Mouse (Mus musculus) midbrain, embryonic 12.5 days (tissue): ENCODE data around the gene Stt3b. TPM values are rescaled to one million over a fixed set of nuclear protein-coding genes. Genes with fewer than 3 reads are reported as not detected.

Experiments used
- ATAC-seq: fragments of 200-750 bp; cut with Nextera tagmentation; 2 replicates; pipeline ENCODE4 v1.8.0; 2017; ENCODE audit warnings: low read depth, moderate TSS enrichment, moderate library complexity; ENCODE audit not compliant: low FRiP score
- H3K27ac ChIP-seq: fragments of 300-500 bp; sonication (generic); replicated peaks from 2 replicates; pipeline ENCODE4 v1.5.1; 2016; ENCODE audit warnings: mild to moderate bottlenecking
- H3K27me3 ChIP-seq: fragments of 300-500 bp; sonication (generic); 2 replicates; pipeline ENCODE4 v1.6.1; 2016; ENCODE audit warnings: mild to moderate bottlenecking
- H3K36me3 ChIP-seq: fragments of 300-500 bp; sonication (generic); 2 replicates; pipeline ENCODE4 v1.6.1; 2016
- H3K4me1 ChIP-seq: fragments of 300-500 bp; sonication (generic); 2 replicates; pipeline ENCODE4 v1.6.1; 2016
- H3K4me2 ChIP-seq: fragments of 300-500 bp; sonication (generic); replicated peaks from 2 replicates; pipeline ENCODE4 v1.6.1; 2016; ENCODE audit warnings: mild to moderate bottlenecking, moderate library complexity
- H3K4me3 ChIP-seq: fragments of 300-500 bp; sonication (generic); 2 replicates; pipeline ENCODE4 v1.5.1; 2016; ENCODE audit warnings: mild to moderate bottlenecking
- H3K9ac ChIP-seq: fragments of 300-500 bp; sonication (generic); replicated peaks from 2 replicates; pipeline ENCODE4 v1.6.1; 2016; ENCODE audit warnings: mild to moderate bottlenecking, moderate library complexity
- H3K9me3 ChIP-seq: fragments of 300-500 bp; sonication (generic); 2 replicates; pipeline ENCODE4 v1.6.1; 2016; ENCODE audit warnings: mild to moderate bottlenecking
- WGBS: fragments of 180-500 bp; shearing (Covaris S2); methylation state at CpG from one replicate; pipeline ENCODE4 v1.1.7; 2016; 5-methylcytosine and 5-hydroxymethylcytosine counted together
- polyA plus RNA-seq: library from polyadenylated mRNA; unstranded; fragments of >200 nt; fragmentation: Nextera tagmentation; extraction: Ambion mirVana; gene quantifications from 2 replicates; pipeline ENCODE4 v1.2.1, GENCODE M21; 2016

Stt3b gene
- polyA plus RNA-seq, 1 experiment from 2014 or later = 104 TPM

DNA sequence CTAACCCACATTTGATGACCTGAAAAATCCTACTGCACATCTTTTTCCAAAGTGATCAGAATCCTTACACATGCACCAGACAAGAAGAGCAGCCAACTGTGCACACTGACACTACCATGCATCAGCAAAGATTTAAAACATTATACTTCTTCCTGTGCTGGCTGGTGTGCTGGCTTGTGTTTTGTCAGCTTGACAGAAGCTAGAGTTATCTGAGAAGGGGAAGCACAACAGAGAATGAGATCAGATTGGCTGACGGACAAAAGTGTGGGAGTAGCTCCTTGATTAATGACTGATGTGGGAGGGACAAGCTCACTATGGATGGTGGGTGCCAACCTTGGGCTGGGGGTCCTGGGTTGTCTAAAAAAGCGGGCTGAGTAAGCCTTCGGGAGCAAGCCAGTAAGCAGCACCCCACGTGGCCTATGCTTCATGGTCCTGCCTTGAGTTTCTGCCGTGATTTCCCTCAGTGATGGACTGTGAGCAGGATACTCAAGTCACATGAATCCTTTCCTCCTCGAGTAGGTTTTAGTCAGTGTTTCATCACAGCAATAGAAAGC, 52.4 kb downstream of the Stt3b start:
- no peak overlapping the region for H3K4me2 ChIP-seq
- no peak overlapping the region for H3K4me3 ChIP-seq
- H3K27ac ChIP-seq = no peak overlapping the region
- H3K9me3 ChIP-seq = no peaks in the 10 kb centered on the region
- H3K4me1 ChIP-seq = no peaks in the 10 kb centered on the region
- no peaks in the 10 kb centered on the region for H3K27me3 ChIP-seq
- peaks cover 48% of the 10 kb centered on the region for H3K36me3 ChIP-seq
- no peak for ATAC-seq
- WGBS = 92% methylated on average over 6 of the region's 6 CpGs
- no peak overlapping the region for H3K9ac ChIP-seq

DNA sequence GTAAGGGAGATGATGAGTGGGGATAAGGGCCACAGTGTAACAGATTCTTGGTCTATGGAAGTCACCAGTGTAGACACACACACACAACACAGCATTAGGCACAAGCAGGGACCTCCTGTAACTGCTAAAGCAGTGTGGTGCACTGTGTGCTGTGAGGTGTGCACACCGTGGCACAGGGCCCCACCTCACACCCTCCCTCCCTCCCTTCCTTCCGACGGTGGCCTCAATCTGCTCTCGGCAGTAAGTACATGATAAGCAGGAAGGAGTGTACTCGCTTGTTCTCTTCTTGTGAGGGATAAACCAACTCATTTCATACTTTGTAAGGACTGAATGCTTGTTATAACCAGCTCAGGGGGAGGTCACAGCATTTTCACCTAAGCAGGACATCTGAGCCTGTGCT, 61.1 kb downstream of the Stt3b start:
- H3K4me3 ChIP-seq = no peak overlapping the region
- H3K4me2 ChIP-seq = no peak overlapping the region
- no peaks in the 10 kb centered on the region for H3K4me1 ChIP-seq
- H3K9me3 ChIP-seq = no peaks in the 10 kb centered on the region
- no peak overlapping the region for H3K9ac ChIP-seq
- no peak overlapping the region for H3K27ac ChIP-seq
- 81% methylated on average over 5 of the region's 5 CpGs for WGBS
- H3K36me3 ChIP-seq = peaks cover 83% of the 10 kb centered on the region
- ATAC-seq = no peak
- no peaks in the 10 kb centered on the region for H3K27me3 ChIP-seq

DNA sequence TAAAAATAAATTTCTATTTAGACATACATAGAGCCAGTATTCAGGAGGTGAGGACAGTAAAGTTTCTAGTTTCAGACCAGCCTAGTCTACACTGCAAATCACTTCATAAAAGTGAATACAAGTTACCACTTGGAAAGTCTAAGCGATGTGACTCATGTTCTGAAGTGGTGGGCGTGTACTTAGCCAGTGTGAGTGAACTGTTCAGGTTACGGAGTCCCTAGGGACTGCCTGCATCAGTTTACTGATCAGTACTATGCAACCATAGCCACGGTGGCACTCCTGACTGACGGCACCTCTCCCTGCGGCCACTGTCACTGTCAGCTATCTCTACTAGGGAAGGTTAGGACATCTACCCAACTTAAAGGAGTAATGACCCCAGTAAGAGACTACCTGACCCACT, 65.1 kb downstream of the Stt3b start:
- H3K27ac ChIP-seq = no peak overlapping the region
- peaks cover 94% of the 10 kb centered on the region for H3K36me3 ChIP-seq
- H3K4me1 ChIP-seq = no peaks in the 10 kb centered on the region
- no peaks in the 10 kb centered on the region for H3K27me3 ChIP-seq
- no peak overlapping the region for H3K4me2 ChIP-seq
- no peak overlapping the region for H3K9ac ChIP-seq
- no peaks in the 10 kb centered on the region for H3K9me3 ChIP-seq
- no peak overlapping the region for H3K4me3 ChIP-seq
- no peak for ATAC-seq
- WGBS = 86% methylated on average over 6 of the region's 6 CpGs

DNA sequence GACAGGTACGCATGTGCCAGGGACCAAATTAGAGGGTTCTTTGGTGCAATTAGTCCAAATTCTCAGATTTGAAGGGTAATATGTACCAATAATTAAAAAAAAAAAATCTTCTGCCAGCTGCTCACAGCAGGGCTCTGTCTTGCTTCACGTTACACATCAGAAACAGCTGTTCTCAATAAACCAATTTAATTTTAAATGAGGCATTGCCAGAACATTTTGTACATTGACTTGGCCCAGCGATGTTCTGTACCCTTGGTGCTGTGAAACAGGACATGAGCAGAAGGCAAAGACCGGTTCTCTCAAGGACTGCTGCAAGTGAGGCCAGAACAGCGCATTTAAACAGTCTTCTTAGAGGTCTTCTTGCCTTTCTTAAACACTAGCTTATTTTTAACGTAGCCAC, 66.6 kb downstream of the Stt3b start:
- H3K36me3 ChIP-seq = peaks cover 94% of the 10 kb centered on the region
- no peaks in the 10 kb centered on the region for H3K27me3 ChIP-seq
- no peak overlapping the region for H3K4me2 ChIP-seq
- H3K9ac ChIP-seq = no peak overlapping the region
- WGBS = 89% methylated on average over 6 of the region's 6 CpGs
- no peaks in the 10 kb centered on the region for H3K4me1 ChIP-seq
- ATAC-seq = no peak
- no peak overlapping the region for H3K4me3 ChIP-seq
- H3K9me3 ChIP-seq = no peaks in the 10 kb centered on the region
- H3K27ac ChIP-seq = no peak overlapping the region

DNA sequence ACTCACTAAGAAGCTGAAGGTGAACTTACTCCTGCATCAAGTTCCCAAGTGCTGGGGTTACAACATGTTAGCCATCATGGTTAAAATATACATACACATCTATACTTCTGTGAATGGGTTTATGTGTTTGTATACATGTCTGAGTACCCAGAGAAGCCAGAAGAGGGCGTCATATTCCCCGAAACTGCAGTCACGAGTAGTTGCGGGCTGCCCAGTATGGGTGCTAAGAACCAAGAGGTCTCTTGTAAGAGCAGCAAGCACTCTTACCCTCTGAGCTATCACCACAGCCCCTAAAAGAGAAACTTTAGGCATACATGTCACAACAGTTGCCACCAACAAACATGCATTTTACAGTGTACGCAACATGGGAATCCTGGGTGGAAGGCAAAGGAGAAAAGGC, 70.4 kb downstream of the Stt3b start:
- Histone ChIP-seq H3K27me3 (no peaks in the 10 kb centered on the region), H3K9ac (no peak overlapping the region), H3K4me3 (no peak overlapping the region), H3K4me2 (no peak overlapping the region), H3K36me3 (peaks cover 57% of the 10 kb centered on the region), H3K4me1 (no peaks in the 10 kb centered on the region), H3K27ac (no peak overlapping the region), H3K9me3 (no peaks in the 10 kb centered on the region)
- 96% methylated on average over 5 of the region's 5 CpGs for WGBS
- no peak for ATAC-seq

DNA sequence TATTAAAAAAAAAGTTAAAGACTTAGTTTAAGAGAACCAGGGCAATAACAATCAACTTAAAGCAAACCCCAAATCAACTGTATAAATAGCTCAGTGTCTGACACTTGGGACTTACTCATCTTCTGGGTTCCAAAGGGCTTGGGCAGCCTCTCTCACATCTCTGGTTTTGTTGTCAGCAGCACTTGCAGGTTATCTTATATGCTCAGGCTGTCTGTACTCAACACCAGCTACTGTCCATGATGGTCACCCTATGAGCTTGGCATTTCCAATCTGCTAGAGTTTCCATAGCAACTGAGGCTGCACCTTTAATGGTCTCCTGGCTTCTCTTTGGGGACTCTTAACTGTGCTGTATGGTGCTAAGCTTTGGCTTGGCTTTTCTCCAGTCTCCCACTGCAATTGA, 72.3 kb downstream of the Stt3b start:
- H3K27ac ChIP-seq = no peak overlapping the region
- H3K36me3 ChIP-seq = peaks cover 38% of the 10 kb centered on the region
- ATAC-seq = no peak

DNA sequence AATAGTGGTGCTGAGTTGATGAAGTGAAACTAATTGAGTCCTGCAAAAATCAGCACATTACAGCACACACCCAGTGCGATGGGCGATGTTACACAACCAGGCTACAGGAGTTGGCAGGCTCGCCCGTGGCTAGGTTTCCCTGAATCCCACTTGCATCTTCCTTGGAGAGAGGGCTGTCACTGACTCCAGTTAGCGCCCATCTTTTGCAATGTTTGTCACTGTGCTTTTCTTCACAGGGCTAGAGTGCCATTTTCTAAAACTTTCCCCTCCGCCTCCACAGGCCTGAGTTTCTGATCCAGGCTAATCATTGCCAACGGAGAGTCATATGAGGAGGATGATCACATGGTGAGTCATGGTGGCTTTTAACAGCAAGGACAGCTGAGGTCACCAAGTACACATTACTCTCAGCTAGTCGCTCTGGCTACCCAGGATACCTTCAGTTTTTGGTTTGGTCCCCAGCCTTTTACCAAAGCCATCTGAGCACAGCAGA, 73.8 kb downstream of the Stt3b start:
- WGBS = 90% methylated on average over 8 of the region's 8 CpGs
- H3K9ac ChIP-seq = no peak overlapping the region

More for the DNA sequence above, 72.3 kb downstream of the Stt3b start:
- H3K9me3 ChIP-seq = no peaks in the 10 kb centered on the region
- no peak overlapping the region for H3K4me2 ChIP-seq
- no peaks in the 10 kb centered on the region for H3K27me3 ChIP-seq
- H3K9ac ChIP-seq = no peak overlapping the region
- no peak overlapping the region for H3K4me3 ChIP-seq
- H3K4me1 ChIP-seq = no peaks in the 10 kb centered on the region

DNA sequence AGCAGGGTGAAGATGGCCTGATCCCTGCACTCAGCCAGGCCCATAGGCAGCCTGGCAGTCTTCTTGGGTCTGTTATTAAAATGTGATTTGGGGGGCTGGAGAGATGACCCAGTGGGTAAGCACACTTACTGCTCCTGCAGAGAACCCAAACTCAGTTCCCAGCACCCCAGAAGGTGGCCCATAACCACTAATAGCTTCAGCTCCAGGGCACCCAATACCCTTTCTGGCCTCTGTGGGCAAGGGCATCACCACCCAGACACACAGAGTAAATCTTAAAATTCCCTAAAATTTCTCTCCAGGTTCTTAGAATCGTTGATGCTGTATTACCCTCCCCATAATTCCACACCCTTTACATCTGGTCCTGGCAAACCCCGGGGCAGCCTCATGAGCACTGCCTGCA, 75.7 kb downstream of the Stt3b start:
- no peak overlapping the region for H3K4me3 ChIP-seq
- no peaks in the 10 kb centered on the region for H3K9me3 ChIP-seq
- ATAC-seq = no peak
- H3K36me3 ChIP-seq = peaks cover 6% of the 10 kb centered on the region; the same call in 1 of the 2 replicates
- 98% methylated on average over 2 of the region's 2 CpGs for WGBS
- no peak overlapping the region for H3K9ac ChIP-seq
- no peaks in the 10 kb centered on the region for H3K27me3 ChIP-seq
- peaks cover 3% of the 10 kb centered on the region; the same call in 1 of the 2 replicates for H3K4me1 ChIP-seq
- H3K4me2 ChIP-seq = no peak overlapping the region
- no peak overlapping the region for H3K27ac ChIP-seq

More for the DNA sequence above, 73.8 kb downstream of the Stt3b start:
- no peak overlapping the region for H3K4me3 ChIP-seq
- no peak overlapping the region for H3K27ac ChIP-seq
- no peaks in the 10 kb centered on the region for H3K4me1 ChIP-seq
- ATAC-seq = no peak
- no peaks in the 10 kb centered on the region for H3K9me3 ChIP-seq
- H3K27me3 ChIP-seq = no peaks in the 10 kb centered on the region
- H3K4me2 ChIP-seq = no peak overlapping the region
- H3K36me3 ChIP-seq = peaks cover 24% of the 10 kb centered on the region

DNA sequence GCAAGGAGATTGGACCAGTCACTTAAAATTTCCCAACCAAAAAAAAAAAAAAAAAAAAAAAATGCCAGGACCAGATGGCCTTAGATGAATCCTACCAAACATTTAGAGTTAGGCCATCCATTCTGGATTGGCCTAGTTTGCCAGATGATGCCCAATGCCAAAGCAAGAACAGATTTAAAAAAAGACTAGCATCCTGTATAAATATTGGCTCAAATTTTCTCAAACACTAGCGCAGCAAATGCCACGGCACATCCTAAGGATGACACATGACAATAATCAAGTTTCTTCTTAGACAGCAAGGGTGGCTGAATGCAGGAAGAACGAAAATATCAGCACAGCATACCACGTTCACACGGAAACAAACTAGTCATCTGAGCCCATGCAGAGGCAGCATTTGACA, 76.5 kb downstream of the Stt3b start:
- 94% methylated on average over 5 of the region's 5 CpGs for WGBS
- ATAC-seq = no peak
- no peak overlapping the region for H3K4me2 ChIP-seq

DNA sequence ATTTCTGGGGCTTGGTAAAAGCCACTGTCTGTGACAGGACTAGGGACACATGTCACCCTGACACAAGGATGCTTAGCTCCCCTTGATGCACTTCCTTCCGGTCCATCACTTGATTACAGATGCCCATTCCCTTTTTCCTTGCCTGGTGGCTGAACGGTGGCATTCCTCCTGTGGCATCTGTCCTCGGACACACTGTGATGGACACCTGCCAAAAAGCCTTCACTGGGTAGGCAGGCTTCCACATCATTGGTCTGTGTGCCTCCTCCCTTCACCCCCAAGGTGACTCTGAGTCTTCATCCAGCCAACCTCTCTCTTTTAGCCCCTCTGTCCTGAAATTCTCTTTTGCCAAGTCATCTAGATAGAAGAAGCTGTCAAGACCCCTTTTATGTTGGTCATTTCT, 78.7 kb downstream of the Stt3b start:
- no peak for ATAC-seq

More for the DNA sequence above, 76.5 kb downstream of the Stt3b start:
- Histone ChIP-seq H3K27ac (no peak overlapping the region), H3K4me1 (peaks cover 3% of the 10 kb centered on the region; the same call in 1 of the 2 replicates), H3K27me3 (no peaks in the 10 kb centered on the region), H3K9ac (no peak overlapping the region), H3K36me3 (no peaks in the 10 kb centered on the region), H3K4me3 (no peak overlapping the region), H3K9me3 (no peaks in the 10 kb centered on the region)

DNA sequence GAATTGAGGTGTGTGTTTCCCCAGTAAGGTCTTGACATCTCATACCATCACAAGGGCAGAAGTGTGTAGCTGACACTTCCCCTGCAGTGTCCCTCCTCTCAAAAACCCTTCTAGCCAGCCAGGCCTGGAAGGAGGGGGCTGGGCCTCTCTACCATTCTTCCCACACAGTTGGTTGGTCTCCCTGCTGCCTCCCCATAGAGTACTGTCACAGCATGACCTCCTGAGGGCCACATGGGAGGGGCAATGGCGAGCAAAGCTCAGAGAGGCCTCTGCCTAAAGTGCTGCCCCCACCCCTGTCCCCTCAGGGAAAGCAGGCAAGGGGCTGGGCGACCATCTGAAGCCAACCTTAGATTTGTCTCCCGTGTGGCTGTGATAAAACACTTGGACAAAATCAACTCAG, 80.1 kb downstream of the Stt3b start:
- Histone ChIP-seq H3K4me1 (peaks cover 4% of the 10 kb centered on the region), H3K9me3 (no peaks in the 10 kb centered on the region), H3K4me2 (no peak overlapping the region), H3K36me3 (no peaks in the 10 kb centered on the region), H3K9ac (no peak overlapping the region), H3K27ac (no peak overlapping the region), H3K4me3 (no peak overlapping the region), H3K27me3 (no peaks in the 10 kb centered on the region)
- no peak for ATAC-seq
- WGBS = 32% methylated on average over 3 of the region's 3 CpGs

More for the DNA sequence above, 78.7 kb downstream of the Stt3b start:
- H3K9ac ChIP-seq = no peak overlapping the region
- H3K9me3 ChIP-seq = no peaks in the 10 kb centered on the region
- no peaks in the 10 kb centered on the region for H3K36me3 ChIP-seq
- H3K4me3 ChIP-seq = no peak overlapping the region
- H3K4me1 ChIP-seq = peaks cover 3% of the 10 kb centered on the region; the same call in 1 of the 2 replicates
- H3K4me2 ChIP-seq = no peak overlapping the region
- no peaks in the 10 kb centered on the region for H3K27me3 ChIP-seq
- no peak overlapping the region for H3K27ac ChIP-seq
- 96% methylated on average over 3 of the region's 3 CpGs for WGBS

DNA sequence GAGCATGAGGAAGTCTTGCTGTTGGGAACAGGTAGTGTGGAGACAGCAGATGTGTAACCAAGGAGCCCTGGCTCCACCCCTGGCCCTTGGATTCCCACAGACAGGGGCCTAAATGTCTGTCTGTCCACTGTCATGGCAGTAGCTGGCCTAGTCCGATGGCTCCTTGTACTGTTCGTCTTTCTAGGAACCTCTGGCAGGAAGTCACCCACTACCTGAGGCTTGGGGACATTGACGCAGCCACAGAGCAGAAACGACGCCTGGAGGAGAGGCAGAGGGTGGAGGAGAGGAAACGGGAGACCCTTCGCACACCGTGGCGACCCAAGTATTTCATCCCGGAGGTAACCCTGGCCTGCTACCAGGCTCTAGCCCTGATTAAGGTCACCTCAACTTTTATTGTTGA, 80.5 kb downstream of the Stt3b start:
- Histone ChIP-seq H3K4me2 (no peak overlapping the region), H3K4me1 (peaks cover 8% of the 10 kb centered on the region), H3K9me3 (no peaks in the 10 kb centered on the region), H3K27me3 (no peaks in the 10 kb centered on the region), H3K27ac (no peak overlapping the region), H3K36me3 (no peaks in the 10 kb centered on the region), H3K9ac (no peak overlapping the region), H3K4me3 (no peak overlapping the region)
- no peak for ATAC-seq
- WGBS = 71% methylated on average over 10 of the region's 10 CpGs

DNA sequence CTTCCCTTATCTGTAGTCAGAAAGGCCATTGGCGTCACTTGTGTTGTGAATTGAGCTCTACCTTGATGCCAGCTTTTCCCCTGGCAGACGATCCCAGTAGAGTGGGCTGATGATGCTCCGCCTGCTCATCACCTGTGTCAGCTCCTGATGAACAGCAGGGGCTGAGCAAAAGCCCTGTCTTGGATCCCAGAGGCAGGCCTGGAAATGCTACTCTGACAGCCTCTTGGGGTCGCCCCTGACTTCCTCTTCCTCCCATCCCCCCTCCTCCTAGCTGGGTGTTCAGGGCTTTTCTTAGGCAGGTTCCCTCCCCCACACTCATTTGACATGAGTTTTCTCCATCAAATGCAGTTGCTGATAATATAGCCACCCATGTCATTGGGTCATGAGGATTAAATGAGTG, 81.1 kb downstream of the Stt3b start:
- no peaks in the 10 kb centered on the region for H3K36me3 ChIP-seq
- no peaks in the 10 kb centered on the region for H3K9me3 ChIP-seq
- no peak overlapping the region for H3K4me3 ChIP-seq
- no peak overlapping the region for H3K27ac ChIP-seq
- 66% methylated on average over 4 of the region's 4 CpGs for WGBS
- no peak overlapping the region for H3K4me2 ChIP-seq
- no peaks in the 10 kb centered on the region for H3K27me3 ChIP-seq
- no peak overlapping the region for H3K9ac ChIP-seq
- H3K4me1 ChIP-seq = peaks cover 11% of the 10 kb centered on the region
- ATAC-seq = no peak
